ENCODE assay signal across 19 mouse cellular contexts in genomic region chr11:90614743-90615142, GRCm38 (mm10).
"Had no signal": no experiment of that assay in that cellular context is flagged by ENCODE, and none has a peak within 500 bp of the region (broad histone marks: within the 10 kb centered on the region; RNA-seq: fewer than 3 reads in every experiment).

No protein-coding gene starts in this region.

- H3K4me3 ChIP-seq: limb, embryonic 12.5 days; limb, embryonic 15.5 days; megakaryocyte, embryonic 14.5 days; midbrain, embryonic 12.5 days; midbrain, embryonic 15.5 days; myocyte; neural tube, embryonic 13.5 days had no signal

- ATAC-seq: liver, postnatal 0 days; lung, postnatal 0 days; midbrain, embryonic 15.5 days had no signal

- H3K4me2 ChIP-seq: limb, embryonic 12.5 days; limb, embryonic 15.5 days; liver, embryonic 11.5 days; lung, embryonic 14.5 days; midbrain, embryonic 12.5 days; midbrain, embryonic 15.5 days; neural tube, embryonic 13.5 days had no signal

- H3K27me3 ChIP-seq: limb, embryonic 12.5 days; limb, embryonic 15.5 days; megakaryocyte, embryonic 14.5 days; midbrain, embryonic 12.5 days; midbrain, embryonic 15.5 days; neural tube, embryonic 13.5 days had no signal

- H3K9me3 ChIP-seq: limb, embryonic 12.5 days; limb, embryonic 15.5 days; megakaryocyte, embryonic 14.5 days; midbrain, embryonic 12.5 days; midbrain, embryonic 15.5 days; neural tube, embryonic 13.5 days had no signal

- H3K9ac ChIP-seq: limb, embryonic 12.5 days; limb, embryonic 15.5 days; liver, embryonic 14.5 days; liver, postnatal 0 days; lung, embryonic 14.5 days; midbrain, embryonic 12.5 days; midbrain, embryonic 15.5 days; neural tube, embryonic 13.5 days had no signal

- H3K36me3 ChIP-seq: midbrain, embryonic 15.5 days had no signal

- DNase-seq: kidney, adult 9 months; kidney, postnatal 14 days; kidney, postnatal 4 days; left cerebral cortex, postnatal 4 days; liver, postnatal 0 days; lung, embryonic 14.5 days; thymus, adult 18-20 months; thymus, postnatal 36 days had no signal

- H3K4me1 ChIP-seq: limb, embryonic 12.5 days; limb, embryonic 15.5 days; midbrain, embryonic 12.5 days; midbrain, embryonic 15.5 days; neural tube, embryonic 13.5 days had no signal

- H3K27ac ChIP-seq: limb, embryonic 12.5 days; limb, embryonic 15.5 days; liver, embryonic 14.5 days; macrophage; midbrain, embryonic 12.5 days; midbrain, embryonic 15.5 days; neural tube, embryonic 13.5 days had no signal
